Mouse (Mus musculus) kidney, embryonic 16.5 days (tissue): Measurements from ENCODE around the gene Mgme1. TPM values are rescaled to one million over a fixed set of nuclear protein-coding genes. Genes with fewer than 3 reads are reported as not detected.

Source experiments
- ATAC-seq: fragments of 200-750 bp; cut with Nextera tagmentation; 2 replicates; pipeline ENCODE4 v1.8.0; 2017; ENCODE audit warnings: moderate TSS enrichment; ENCODE audit not compliant: low FRiP score, low TSS enrichment
- H3K27ac ChIP-seq: fragments of 300-500 bp; sonication (generic); 2 replicates; pipeline ENCODE4 v1.5.1; 2014; ENCODE audit warnings: low read length
- H3K27me3 ChIP-seq: fragments of 300-500 bp; sonication (generic); 2 replicates; pipeline ENCODE4 v1.6.1; 2014; ENCODE audit warnings: low read length, control low read depth, mixed read lengths; ENCODE audit not compliant: insufficient read depth
- H3K36me3 ChIP-seq: fragments of 300-500 bp; sonication (generic); 2 replicates; pipeline ENCODE4 v1.6.1; 2014; ENCODE audit warnings: low read length, control low read depth, mixed read lengths; ENCODE audit not compliant: insufficient read depth
- H3K4me1 ChIP-seq: fragments of 300-500 bp; sonication (generic); 2 replicates; pipeline ENCODE4 v1.6.1; 2014; ENCODE audit warnings: low read length, control low read depth, mixed read lengths; ENCODE audit not compliant: insufficient read depth
- H3K4me2 ChIP-seq: fragments of 300-500 bp; sonication (generic); replicated peaks from 2 replicates; pipeline ENCODE4 v1.6.1; 2014; ENCODE audit warnings: low read depth, low read length
- H3K4me3 ChIP-seq: fragments of 300-500 bp; sonication (generic); 2 replicates; pipeline ENCODE4 v1.5.1; 2014; ENCODE audit warnings: mild to moderate bottlenecking, low read length
- H3K9ac ChIP-seq: fragments of 300-500 bp; sonication (generic); replicated peaks from 2 replicates; pipeline ENCODE4 v1.6.1; 2014; ENCODE audit warnings: low read length
- H3K9me3 ChIP-seq: fragments of 300-500 bp; sonication (generic); 2 replicates; pipeline ENCODE4 v1.6.1; 2016; ENCODE audit warnings: low read length, control low read depth
- WGBS: fragments of 180-500 bp; shearing (Covaris S2); extraction: QIAGEN DNeasy Blood & Tissue Kit; methylation state at CpG from one replicate; pipeline ENCODE4 v1.1.7; 2014; 5-methylcytosine and 5-hydroxymethylcytosine counted together
- polyA plus RNA-seq: library from polyadenylated mRNA; unstranded; fragments of >200 nt; fragmentation: Nextera tagmentation; extraction: Ambion mirVana; gene quantifications from 2 replicates; pipeline ENCODE4 v1.2.1, GENCODE M21; 2015

Mgme1 gene
- polyA plus RNA-seq, 1 experiment from 2014 or later: 29.8 TPM

GRCm38 (mm10) chr2:144295145-144295735 lies 24.8 kb downstream of the Mgme1 start:
- H3K4me2 ChIP-seq: no peak overlapping the region
- peaks cover 8% of the 10 kb centered on the region; the same call in 1 of the 2 replicates for H3K4me1 ChIP-seq
- no peaks in the 10 kb centered on the region for H3K9me3 ChIP-seq
- H3K27ac ChIP-seq: no peak overlapping the region
- WGBS: 61% methylated on average over 9 of the region's 9 CpGs
- no peak overlapping the region for H3K4me3 ChIP-seq
- no peaks in the 10 kb centered on the region for H3K27me3 ChIP-seq
- no peaks in the 10 kb centered on the region for H3K36me3 ChIP-seq
- H3K9ac ChIP-seq: no peak overlapping the region
- ATAC-seq: no peak

GRCm38 (mm10) chr2:144299749-144300669 lies 29.5 kb downstream of the Mgme1 start:
- peaks cover 11% of the 10 kb centered on the region; the same call in 1 of the 2 replicates for H3K4me1 ChIP-seq
- H3K27me3 ChIP-seq: no peaks in the 10 kb centered on the region
- WGBS: 36% methylated on average over 9 of the region's 9 CpGs
- H3K4me3 ChIP-seq: no peak overlapping the region
- H3K9me3 ChIP-seq: no peaks in the 10 kb centered on the region
- H3K27ac ChIP-seq: no peak overlapping the region
- H3K36me3 ChIP-seq: no peaks in the 10 kb centered on the region
- no peak overlapping the region for H3K4me2 ChIP-seq
- no peak for ATAC-seq
- no peak overlapping the region for H3K9ac ChIP-seq

- Histone ChIP-seq H3K4me2 (no peak overlapping the region), H3K4me3 (no peak overlapping the region), H3K9me3 (no peaks in the 10 kb centered on the region), H3K4me1 (peaks cover 11% of the 10 kb centered on the region; the same call in 1 of the 2 replicates), H3K9ac (no peak overlapping the region), H3K27me3 (no peaks in the 10 kb centered on the region), H3K36me3 (no peaks in the 10 kb centered on the region), H3K27ac (no peak overlapping the region)
- ATAC-seq: no peak
- WGBS: 95% methylated on average over 11 of the region's 11 CpGs
Measured at GRCm38 (mm10) chr2:144301101-144301500, 30.6 kb downstream of the Mgme1 start.

GRCm38 (mm10) chr2:144305721-144306294 lies 35.3 kb downstream of the Mgme1 start:
- no peak overlapping the region for H3K4me2 ChIP-seq
- H3K4me3 ChIP-seq: no peak overlapping the region
- H3K27ac ChIP-seq: no peak overlapping the region
- 61% methylated on average over 18 of the region's 18 CpGs for WGBS
- no peaks in the 10 kb centered on the region for H3K36me3 ChIP-seq
- H3K4me1 ChIP-seq: peaks cover 4% of the 10 kb centered on the region; the same call in 1 of the 2 replicates
- no peaks in the 10 kb centered on the region for H3K9me3 ChIP-seq
- no peak for ATAC-seq
- H3K27me3 ChIP-seq: no peaks in the 10 kb centered on the region
- H3K9ac ChIP-seq: no peak overlapping the region

GRCm38 (mm10) chr2:144308561-144308960 lies 38.1 kb downstream of the Mgme1 start:
- no peaks in the 10 kb centered on the region for H3K9me3 ChIP-seq
- no peak overlapping the region for H3K4me3 ChIP-seq
- H3K4me2 ChIP-seq: no peak overlapping the region
- 66% methylated on average over 8 of the region's 8 CpGs for WGBS
- H3K27me3 ChIP-seq: no peaks in the 10 kb centered on the region
- peaks cover 4% of the 10 kb centered on the region; the same call in 1 of the 2 replicates for H3K4me1 ChIP-seq
- no peak overlapping the region for H3K27ac ChIP-seq
- peak; percentile 71; the same call in 1 of the 2 replicates for ATAC-seq
- H3K36me3 ChIP-seq: no peaks in the 10 kb centered on the region
- no peak overlapping the region for H3K9ac ChIP-seq

GRCm38 (mm10) chr2:144310273-144310672 lies 39.8 kb downstream of the Mgme1 start:
- Histone ChIP-seq H3K9me3 (no peaks in the 10 kb centered on the region), H3K27me3 (no peaks in the 10 kb centered on the region), H3K9ac (no peak overlapping the region), H3K27ac (peak overlapping the region; percentile 5; the same call in 1 of the 2 replicates), H3K4me3 (no peak overlapping the region), H3K4me2 (no peak overlapping the region), H3K4me1 (peaks cover 4% of the 10 kb centered on the region; the same call in 1 of the 2 replicates), H3K36me3 (no peaks in the 10 kb centered on the region)
- WGBS: 44% methylated on average over 5 of the region's 5 CpGs
- no peak for ATAC-seq

- 80% methylated on average over 2 of the region's 2 CpGs for WGBS
Measured at GRCm38 (mm10) chr2:144311372-144311771, 40.9 kb downstream of the Mgme1 start.

GRCm38 (mm10) chr2:144324218-144324617 lies 53.8 kb downstream of the Mgme1 start:
- peaks cover under 1% of the 10 kb centered on the region; the same call in 1 of the 2 replicates for H3K4me1 ChIP-seq
- no peaks in the 10 kb centered on the region for H3K36me3 ChIP-seq
- H3K4me2 ChIP-seq: no peak overlapping the region
- H3K4me3 ChIP-seq: no peak overlapping the region
- no peak overlapping the region for H3K9ac ChIP-seq
- WGBS: 71% methylated on average over 3 of the region's 3 CpGs
- no peak overlapping the region for H3K27ac ChIP-seq
- no peak for ATAC-seq
- H3K9me3 ChIP-seq: no peaks in the 10 kb centered on the region
- H3K27me3 ChIP-seq: peaks cover 15% of the 10 kb centered on the region

More at GRCm38 (mm10) chr2:144311372-144311771, 40.9 kb downstream of the Mgme1 start:
- H3K27ac ChIP-seq: no peak overlapping the region
- ATAC-seq: no peak
- no peaks in the 10 kb centered on the region for H3K9me3 ChIP-seq
- no peak overlapping the region for H3K4me2 ChIP-seq
- peaks cover 4% of the 10 kb centered on the region; the same call in 1 of the 2 replicates for H3K4me1 ChIP-seq
- H3K36me3 ChIP-seq: no peaks in the 10 kb centered on the region
- H3K27me3 ChIP-seq: no peaks in the 10 kb centered on the region
- no peak overlapping the region for H3K4me3 ChIP-seq
- H3K9ac ChIP-seq: no peak overlapping the region

GRCm38 (mm10) chr2:144329451-144329850 lies 59.0 kb downstream of the Mgme1 start:
- WGBS: 2% methylated on average over 9 of the region's 10 CpGs
- Histone ChIP-seq H3K4me1 (peaks cover 39% of the 10 kb centered on the region), H3K4me3 (peak overlapping the region; percentile 16; the same call in 1 of the 2 replicates), H3K9ac (no peak overlapping the region), H3K9me3 (no peaks in the 10 kb centered on the region), H3K4me2 (peak overlapping the region; percentile 99), H3K27ac (no peak overlapping the region), H3K27me3 (peaks cover 66% of the 10 kb centered on the region), H3K36me3 (no peaks in the 10 kb centered on the region)
- no peak for ATAC-seq
